Mouse (Mus musculus): ENCODE measurements around the gene Srek1ip1.

DNA sequence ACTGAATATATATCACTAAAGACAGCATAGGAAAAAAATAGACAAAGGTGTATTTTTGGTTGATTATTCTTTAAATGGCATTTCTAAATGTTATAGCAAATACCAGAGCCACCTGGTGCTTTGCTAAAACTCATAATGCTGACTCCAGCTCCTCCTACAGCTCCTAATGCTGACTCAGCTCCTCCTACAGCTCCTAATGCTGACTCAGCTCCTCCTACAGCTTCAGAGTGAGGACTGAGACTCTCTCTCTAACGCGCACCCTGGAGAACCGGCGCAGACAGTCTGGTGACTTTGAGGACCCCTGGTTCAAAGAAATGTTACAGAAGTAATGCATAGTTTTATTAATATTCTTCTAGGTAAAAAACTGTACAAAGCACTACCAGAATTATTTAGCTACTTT, 49.4 kb upstream of the Srek1ip1 start:
- TF ChIP-seq CTCF (IDR thresholded peaks at IDR 0.05; ENCODE audit: low read depth, low read length) (no peak), POLR2A (IDR thresholded peaks at IDR 0.05; ENCODE audit: insufficient read depth, low read length) (no peak)

All from ES-Bruce4 (cell line).